Mouse (Mus musculus) brain, adult 10 weeks (tissue): ENCODE measurements around the gene Mex3d. TPM values are rescaled to one million over a fixed set of nuclear protein-coding genes. Genes with fewer than 3 reads are reported as not detected.

Experiments
- polyA plus RNA-seq: library from polyadenylated mRNA; stranded (reverse); fragments of 350-450 nt; fragmentation: Illumina TruSeq; extraction: RNeasy Lipid Tissue Mini Kit (QIAGEN cat#74804); gene quantifications from one replicate; pipeline ENCODE4 v1.2.3, GENCODE M21; 2015; ENCODE audit warnings: low read depth, low replicate concordance

Mex3d gene
- 8.2 TPM for polyA plus RNA-seq

DNA sequence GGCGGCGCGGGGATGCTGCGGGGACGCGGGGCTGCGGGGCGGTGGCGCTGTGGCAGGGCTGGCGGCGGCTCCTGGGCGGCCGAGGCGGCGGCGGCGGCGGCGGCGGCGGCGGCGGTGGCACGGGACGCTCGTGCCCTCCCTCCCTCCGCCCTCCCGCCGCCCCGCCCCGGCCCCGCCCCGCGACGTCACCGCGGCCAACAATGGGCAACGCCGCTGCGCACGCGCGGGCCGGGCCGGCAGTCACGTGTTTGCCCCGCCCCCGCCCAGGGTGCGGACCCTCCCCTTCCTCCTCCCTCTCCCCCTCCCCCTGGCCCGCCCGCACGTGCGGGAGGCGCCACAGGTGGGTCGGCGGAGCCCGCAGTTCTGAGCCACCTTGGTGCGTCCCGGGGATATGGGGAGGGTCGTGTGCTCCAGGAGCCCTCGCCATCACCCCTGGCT is at the start of gene Mex3d:
TSS of gene Mex3d (minus strand) at position 138 of the 438 bp plus-strand sequence.

DNA sequence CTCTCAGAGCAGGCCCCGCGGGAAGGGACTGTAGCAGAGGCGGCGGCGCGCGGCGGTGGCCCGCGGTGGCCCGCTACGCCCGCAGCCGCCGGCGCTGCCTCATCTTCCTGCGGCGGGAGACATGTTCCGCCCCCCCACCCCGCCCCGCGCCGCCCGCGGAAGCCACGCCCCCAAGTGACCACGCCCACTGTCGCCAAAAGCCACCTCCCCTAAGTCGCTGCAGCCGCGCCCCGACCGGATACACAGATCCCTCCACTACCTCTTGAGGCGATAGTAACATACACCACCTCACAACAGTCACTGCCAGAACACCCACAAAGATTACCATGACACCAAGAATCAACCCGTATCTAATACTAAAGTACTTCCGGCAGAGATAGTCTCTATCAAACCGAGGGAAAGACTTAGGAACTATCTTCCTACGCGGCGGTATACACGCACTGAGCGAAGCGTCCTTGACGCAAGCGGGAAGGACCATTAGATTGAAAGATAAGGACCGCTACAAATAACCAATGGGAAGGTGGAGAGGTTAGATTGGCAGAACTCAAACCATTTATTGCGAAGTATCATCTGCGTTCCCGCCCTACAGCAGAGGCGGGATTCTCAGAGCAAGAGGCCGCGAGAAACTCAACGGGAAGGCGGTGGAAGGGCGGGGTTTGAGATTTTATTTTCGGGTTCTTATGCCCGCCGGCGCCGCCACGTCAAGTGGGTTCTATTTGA is 46.2 kb upstream of the Mex3d start, which contains the start of gene Tcf3:
TSS of gene Tcf3 (minus strand) at position 135 of the 720 bp plus-strand sequence.

DNA sequence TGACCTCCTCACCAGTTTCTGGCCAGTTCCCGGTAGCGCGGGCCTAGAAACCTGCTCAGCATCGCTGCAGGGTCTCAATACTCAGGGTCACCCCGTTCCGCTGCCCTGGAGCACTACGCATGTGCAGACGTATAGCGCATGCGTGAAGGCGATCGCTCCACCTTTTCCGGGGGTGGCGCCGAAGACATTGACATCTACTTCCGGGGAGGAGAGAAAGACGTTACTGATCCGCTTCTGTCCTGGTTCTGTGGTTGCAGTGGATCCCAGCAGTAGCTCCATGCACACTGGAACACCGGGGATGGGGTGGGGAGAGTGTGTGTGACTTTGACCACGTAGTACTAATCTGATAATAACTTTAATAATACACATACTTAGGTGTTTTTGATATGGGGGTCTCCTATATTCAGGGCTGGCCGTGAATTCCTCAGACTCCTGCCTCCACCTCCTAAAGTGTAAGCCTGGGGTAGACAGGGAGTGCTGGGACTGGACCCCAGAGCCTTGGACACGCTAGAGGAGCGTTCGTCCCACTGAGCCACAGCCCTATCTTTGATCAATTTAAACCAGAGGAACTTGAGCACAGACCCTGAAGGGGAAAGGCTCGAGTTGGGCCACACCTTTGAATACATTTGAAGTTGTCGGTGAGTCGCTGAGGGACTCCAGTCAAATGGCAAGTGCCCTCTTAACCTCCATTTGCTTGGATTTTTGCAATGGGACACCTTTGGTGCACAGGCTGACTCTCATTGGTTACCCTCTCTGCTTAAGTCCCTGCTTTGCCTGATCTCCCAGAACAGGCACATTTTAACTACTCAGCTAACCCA is 19.4 kb upstream of the Mex3d start, which contains the start of gene Uqcr11:
TSS of gene Uqcr11 (minus strand) at position 147 of the 818 bp plus-strand sequence.

DNA sequence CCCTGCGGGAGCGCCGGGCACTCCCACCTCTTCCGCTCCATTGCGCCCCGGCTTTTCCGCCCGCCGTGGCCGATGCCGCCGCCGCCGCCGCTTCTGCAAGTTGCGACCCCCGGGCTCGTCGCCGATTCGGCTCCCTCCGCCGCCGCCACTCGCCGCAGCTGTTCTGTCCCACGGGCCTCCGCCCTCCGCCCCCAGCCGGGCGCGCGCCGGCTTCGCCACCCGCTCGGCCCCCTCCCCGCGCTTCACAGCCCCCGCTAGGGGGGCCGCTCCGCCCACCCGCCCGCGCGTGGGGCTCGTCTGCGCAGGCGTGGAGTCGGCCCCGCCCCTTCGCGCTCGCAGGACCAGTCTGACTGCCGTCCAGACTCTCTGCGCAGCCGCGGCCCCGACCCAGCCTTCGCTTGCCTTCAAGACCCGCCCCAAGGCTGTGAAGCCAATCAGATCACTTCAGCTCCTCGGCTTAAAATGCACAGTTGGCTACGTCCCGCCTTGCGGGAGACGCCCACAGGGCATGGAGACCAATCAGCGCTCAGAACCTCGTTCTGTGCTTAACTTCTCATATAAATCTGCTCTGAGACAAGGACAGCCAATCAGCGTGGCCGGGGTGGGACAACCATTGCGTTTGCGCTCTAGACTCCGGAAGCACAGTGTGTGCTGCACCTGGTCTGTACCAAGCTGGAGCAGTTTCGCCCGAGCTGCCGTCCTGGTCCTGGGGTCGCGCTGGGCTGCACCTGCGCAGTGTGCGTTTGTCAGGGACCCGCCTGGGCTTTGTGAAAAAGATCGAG is 11.9 kb upstream of the Mex3d start, which contains the start of gene Mbd3:
TSS of gene Mbd3 (minus strand) at position 360 of the 782 bp plus-strand sequence.

DNA sequence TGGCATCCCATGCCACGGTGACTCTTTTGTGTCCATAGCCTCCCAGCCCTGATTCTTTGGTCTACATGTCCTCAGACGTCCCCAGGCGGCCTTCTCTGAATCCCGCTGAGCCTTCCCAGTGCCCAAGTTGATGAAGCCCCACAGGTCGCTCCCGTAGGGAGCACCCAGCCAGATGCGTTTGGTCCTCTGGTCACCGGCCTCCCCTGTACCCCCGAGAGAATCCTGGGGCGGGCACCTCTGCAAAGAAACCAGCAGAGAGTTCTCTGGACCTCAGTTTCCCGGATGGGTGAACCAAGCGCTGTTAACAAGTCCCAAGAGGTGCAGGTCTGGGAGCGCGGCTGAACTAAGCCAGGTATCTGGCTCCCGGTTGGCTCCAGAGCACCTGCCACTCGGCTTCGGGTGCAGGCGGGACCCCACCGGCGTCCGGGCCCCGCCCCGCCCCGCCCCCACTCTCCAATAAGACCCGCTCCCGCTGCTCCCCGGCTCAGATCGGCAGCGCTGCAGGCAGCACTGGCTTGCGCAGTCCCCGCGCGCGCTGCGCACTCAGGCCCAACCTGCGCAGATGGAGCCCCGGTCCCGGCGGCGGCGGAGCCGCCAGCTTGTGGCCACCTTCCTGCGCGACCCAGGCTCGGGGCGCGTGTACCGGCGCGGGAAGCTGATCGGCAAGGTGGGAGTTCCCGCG is 31.3 kb downstream of the Mex3d start, which contains the start of gene Plk5:
TSS of gene Plk5 (plus strand) at position 459 of the 682 bp plus-strand sequence.

DNA sequence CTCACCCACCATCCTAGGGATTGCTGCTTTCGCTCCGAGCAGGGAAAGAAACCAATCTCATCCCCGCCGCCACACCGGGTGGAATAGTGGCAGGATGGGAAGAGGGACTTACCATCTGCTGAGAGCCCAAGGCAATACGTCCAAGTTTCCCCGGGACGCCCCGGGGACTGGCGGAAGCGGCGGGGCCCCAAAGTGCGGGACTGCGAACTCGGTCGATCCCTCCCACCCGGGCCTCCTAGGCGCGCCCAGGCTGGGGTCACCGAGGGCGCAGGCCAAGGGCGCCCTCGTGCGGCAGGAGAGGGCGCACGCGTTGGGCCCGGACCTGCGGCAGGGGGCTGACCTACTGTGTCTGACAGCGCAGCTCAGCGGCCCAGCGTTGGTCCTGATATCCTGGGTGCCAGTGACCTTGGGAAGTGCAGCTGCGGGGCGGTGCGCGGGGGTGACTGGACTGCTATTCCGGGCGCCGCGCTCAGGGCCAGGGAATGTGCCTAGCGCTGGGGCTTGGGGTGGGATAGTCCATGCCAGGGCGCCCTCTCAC is 39.1 kb downstream of the Mex3d start, which contains the start of gene Adamtsl5:
TSS of gene Adamtsl5 (minus strand) at position 169 of the 538 bp plus-strand sequence.

Other genes with a start within 250 kb of the Mex3d start
- gene Atp5d, start 249.0 kb downstream of the Mex3d start, polyA plus RNA-seq: 443 TPM
- 231 TPM for gene Cbarp, start 246.8 kb downstream of the Mex3d start, polyA plus RNA-seq
- 29.1 TPM for gene Midn, start 239.4 kb downstream of the Mex3d start, polyA plus RNA-seq
- 124 TPM for gene Cirbp, start 221.7 kb downstream of the Mex3d start, polyA plus RNA-seq
- 10.3 TPM for gene 1600002K03Rik, start 214.7 kb downstream of the Mex3d start, polyA plus RNA-seq
- 4.6 TPM for gene Efna2, start 208.2 kb downstream of the Mex3d start, polyA plus RNA-seq
- 25.9 TPM for gene Mum1, start 161.2 kb downstream of the Mex3d start, polyA plus RNA-seq
- gene Ndufs7, start 138.5 kb downstream of the Mex3d start, polyA plus RNA-seq: 264 TPM
- 26.5 TPM for gene Gamt, start 126.6 kb downstream of the Mex3d start, polyA plus RNA-seq
- gene Dazap1, start 126.2 kb downstream of the Mex3d start, polyA plus RNA-seq: 59.3 TPM
- gene Rps15, start 95.2 kb downstream of the Mex3d start, polyA plus RNA-seq: 2,153 TPM
- gene Apc2, start 91.7 kb downstream of the Mex3d start, polyA plus RNA-seq: 48.2 TPM
- gene 2310011J03Rik, start 67.1 kb downstream of the Mex3d start, polyA plus RNA-seq: 50.9 TPM
- 5.7 TPM for gene Pcsk4, start 58.2 kb downstream of the Mex3d start, polyA plus RNA-seq
- gene Reep6, start 57.7 kb downstream of the Mex3d start, polyA plus RNA-seq: 6.6 TPM
- 3.8 TPM for gene Adamtsl5, start 39.2 kb downstream of the Mex3d start, polyA plus RNA-seq
- 18.6 TPM for gene Plk5, start 31.2 kb downstream of the Mex3d start, polyA plus RNA-seq
- gene Mbd3, start 11.9 kb upstream of the Mex3d start, polyA plus RNA-seq: 143 TPM
- gene Uqcr11, start 19.2 kb upstream of the Mex3d start, polyA plus RNA-seq: 727 TPM
- gene Tcf3, start 46.0 kb upstream of the Mex3d start, polyA plus RNA-seq: 15.2 TPM
- gene Onecut3, start 107.2 kb upstream of the Mex3d start, polyA plus RNA-seq: 0.09 TPM
- 0.25 TPM for gene Atp8b3, start 151.5 kb upstream of the Mex3d start, polyA plus RNA-seq
- gene Rexo1, start 173.9 kb upstream of the Mex3d start, polyA plus RNA-seq: 25.2 TPM
- gene Klf16, start 189.7 kb upstream of the Mex3d start, polyA plus RNA-seq: 35.5 TPM
- 172 TPM for gene Abhd17a, start 202.7 kb upstream of the Mex3d start, polyA plus RNA-seq
- 54.5 TPM for gene Scamp4, start 215.2 kb upstream of the Mex3d start, polyA plus RNA-seq
- 2.1 TPM for gene Adat3, start 215.2 kb upstream of the Mex3d start, polyA plus RNA-seq
- 2.0 TPM for gene Gm49322, start 218.4 kb upstream of the Mex3d start, polyA plus RNA-seq
- 157 TPM for gene Csnk1g2, start 235.2 kb upstream of the Mex3d start, polyA plus RNA-seq